Mouse (Mus musculus) heart, postnatal 0 days (tissue): ENCODE results near the gene Ano3.

Source experiments
- CTCF ChIP-seq: IDR thresholded peaks from 2 replicates; pipeline ENCODE4 v1.5.1; 2016; ENCODE audit warnings: antibody characterized with exemption, control low read depth, low read depth
- EP300 ChIP-seq: IDR thresholded peaks from 2 replicates; pipeline ENCODE4 v1.6.1; 2016; ENCODE audit warnings: antibody characterized with exemption, low read depth

- TF ChIP-seq CTCF (no peak), EP300 (no peak)
These were observed 85.1 kb downstream of the Ano3 start for GRCm38 (mm10) chr2:110865584-110865983.
